Mouse (Mus musculus): ENCODE measurements around the gene Pla2g4d.

Gene Pla2g4d

GRCm38 (mm10) chr2:120288995-120289394 lies at the start of gene Pla2g4d:
Gene Pla2g4d (minus strand): TSS chr2:120289197.
- no peak for DNase-seq (ENCODE audit: low read depth in 2 of 2, low spot score in 2 of 2)

GRCm38 (mm10) chr2:120337886-120338285 lies 48.9 kb upstream of the Pla2g4d start:
- no peak for DNase-seq (ENCODE audit: low read depth in 2 of 2, low spot score in 2 of 2)

DNA sequence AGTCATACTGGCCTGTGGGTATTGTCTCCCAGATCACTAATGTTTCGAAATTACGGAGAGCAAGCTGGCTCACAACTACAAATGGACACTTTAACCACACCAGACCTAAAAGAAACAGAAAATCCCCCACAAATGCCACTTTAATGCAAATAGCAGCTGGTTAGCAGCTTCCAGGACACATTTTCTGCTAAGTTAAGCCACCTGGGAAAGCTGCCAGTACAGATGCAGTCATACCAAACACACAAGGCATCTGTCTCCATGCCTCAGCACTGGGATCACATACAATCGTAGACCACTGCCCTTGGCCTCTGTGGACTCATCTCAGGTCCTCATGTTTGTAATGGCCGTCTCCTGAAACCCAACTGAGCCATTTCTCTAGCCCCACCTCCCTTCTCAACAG lies 42.6 kb upstream of the Pla2g4d start:
- DNase-seq (ENCODE audit: low read depth in 2 of 2, low spot score in 2 of 2), result no peak

DNA sequence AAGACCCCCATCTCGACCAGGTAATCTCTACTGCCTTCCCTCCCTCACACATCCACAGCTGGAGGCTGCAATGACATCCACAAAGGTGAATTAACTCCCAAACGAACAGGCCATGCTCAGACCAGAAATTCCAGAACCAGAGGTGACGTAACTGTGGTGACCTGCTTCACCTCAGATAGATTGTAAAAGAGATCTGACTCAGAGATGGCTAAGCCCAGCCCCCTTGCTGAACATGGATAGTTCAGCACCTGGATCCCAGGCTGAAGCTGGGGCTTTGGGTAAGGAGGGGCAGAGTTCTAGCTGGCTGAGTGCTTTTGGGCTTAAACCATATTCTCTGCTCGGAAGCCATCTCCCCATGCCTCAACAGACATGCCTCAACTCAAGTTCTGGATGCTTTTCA lies 26.1 kb upstream of the Pla2g4d start:
- DNase-seq (ENCODE audit: low read depth in 2 of 2, low spot score in 2 of 2), result no peak

GRCm38 (mm10) chr2:120314487-120314886 lies 25.5 kb upstream of the Pla2g4d start:
- no peak for DNase-seq (ENCODE audit: low read depth in 2 of 2, low spot score in 2 of 2)

GRCm38 (mm10) chr2:120313976-120314375 lies 25.0 kb upstream of the Pla2g4d start, which contains the start of gene Pla2g4f:
Gene Pla2g4f (minus strand): TSS chr2:120314165.
- no peak for DNase-seq (ENCODE audit: low read depth in 2 of 2, low spot score in 2 of 2)

DNA sequence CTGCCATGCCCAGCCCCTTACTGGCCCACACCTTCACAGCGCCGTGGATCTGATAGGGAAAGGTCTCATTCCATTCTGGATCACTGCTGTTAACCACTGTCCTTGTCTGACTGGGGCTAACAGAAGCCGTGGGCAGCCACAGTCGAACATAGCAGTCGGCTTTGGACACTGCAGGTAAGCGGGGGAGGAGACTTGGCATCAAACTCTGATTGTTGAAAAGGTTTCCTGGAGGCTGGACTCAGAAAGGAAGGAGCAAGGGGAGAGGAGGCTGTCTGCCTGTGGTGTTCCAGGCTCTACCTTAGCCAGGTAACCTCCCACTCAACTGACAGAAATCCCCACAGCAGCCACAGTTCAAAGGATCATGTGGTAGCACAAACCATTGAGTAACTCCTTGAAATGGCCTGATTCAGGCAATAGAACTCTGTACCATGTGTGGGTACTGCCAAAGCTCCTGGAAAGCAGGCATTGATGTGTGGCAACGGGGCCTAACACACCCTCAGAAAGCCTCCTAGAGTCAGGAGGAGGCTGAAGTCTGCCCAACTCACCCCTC lies 23.4 kb upstream of the Pla2g4d start:
- no peak for DNase-seq (ENCODE audit: low read depth in 2 of 2, low spot score in 2 of 2)

DNA sequence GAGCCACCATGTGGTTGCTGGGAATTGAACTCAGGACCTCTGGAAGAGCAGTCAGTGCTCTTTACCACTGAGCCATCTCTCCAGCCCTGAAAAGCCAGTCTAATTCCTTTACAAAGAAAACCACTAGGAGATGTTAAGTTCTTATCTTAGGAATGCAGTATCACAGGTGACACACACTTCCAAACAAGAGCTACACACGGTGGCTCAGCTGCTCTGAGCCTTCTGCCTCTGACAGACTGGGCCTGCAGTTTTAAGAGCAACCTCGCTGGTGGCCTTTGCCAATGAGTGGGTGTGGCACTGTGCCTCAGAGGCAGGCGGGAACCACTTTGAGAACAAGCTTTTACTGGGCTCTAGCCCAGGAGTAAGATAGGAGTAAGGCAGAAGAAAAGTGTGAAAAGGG lies 15.1 kb upstream of the Pla2g4d start:
- DNase-seq (ENCODE audit: low read depth in 2 of 2, low spot score in 2 of 2), result no peak

- DNase-seq (ENCODE audit: low read depth in 2 of 2, low spot score in 2 of 2), result no peak
Observed at GRCm38 (mm10) chr2:120301076-120301475, 12.1 kb upstream of the Pla2g4d start.

- no peak for DNase-seq (ENCODE audit: low read depth in 2 of 2, low spot score in 2 of 2)
Observed at GRCm38 (mm10) chr2:120299866-120300265, 10.9 kb upstream of the Pla2g4d start.

DNA sequence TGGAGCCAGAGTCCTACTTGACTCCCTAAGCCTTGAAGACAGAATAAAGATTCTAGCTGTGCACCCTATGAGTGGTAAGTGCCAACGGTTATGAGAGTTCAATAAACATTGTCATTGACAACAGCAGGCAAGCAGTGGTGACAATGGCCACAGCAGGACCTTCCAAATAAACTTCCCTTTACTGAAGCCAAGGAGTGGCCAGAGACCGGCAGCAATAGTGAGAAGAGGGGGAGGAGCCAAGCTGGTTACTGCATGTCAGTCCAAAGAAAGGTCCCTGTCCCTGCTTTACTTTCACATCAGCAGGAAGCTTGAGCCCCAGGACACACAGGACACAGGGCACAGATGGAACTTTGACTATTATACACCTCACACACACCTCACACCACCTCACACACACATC lies 7.2 kb upstream of the Pla2g4d start:
- DNase-seq (ENCODE audit: low read depth in 2 of 2, low spot score in 2 of 2), result no peak

DNA sequence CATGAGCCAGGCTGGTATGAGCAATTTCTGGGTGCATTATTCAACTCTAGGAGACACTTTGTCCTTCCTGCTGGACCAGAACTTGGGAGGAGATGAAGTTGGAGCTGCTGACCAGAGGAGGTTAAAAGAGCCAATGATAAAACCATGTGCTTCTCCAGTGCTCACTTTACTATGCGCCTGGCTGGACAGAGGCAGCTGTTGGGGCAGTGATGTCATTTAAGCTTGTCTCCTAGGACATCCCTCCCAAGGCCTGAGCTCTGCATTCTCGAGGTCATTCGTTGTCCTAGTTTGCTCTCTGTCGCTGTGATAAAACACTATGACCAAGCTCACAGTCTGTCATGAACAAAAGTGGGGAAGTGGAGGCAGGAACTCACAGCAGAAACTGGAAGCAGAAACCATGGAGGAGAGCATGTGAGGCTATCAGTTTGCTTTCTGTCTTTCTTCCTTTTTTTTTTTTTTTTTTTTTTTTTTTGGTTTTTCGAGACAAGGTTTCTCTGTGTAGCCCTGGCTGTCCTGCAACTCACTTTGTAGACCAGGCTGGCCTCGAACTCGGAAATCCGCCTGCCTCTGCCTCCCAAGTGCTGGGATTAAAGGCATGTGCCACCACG lies 2.6 kb upstream of the Pla2g4d start:
- DNase-seq (ENCODE audit: low read depth in 2 of 2, low spot score in 2 of 2), result no peak

- no peak for DNase-seq (ENCODE audit: low read depth in 2 of 2, low spot score in 2 of 2)
Observed at GRCm38 (mm10) chr2:120288401-120288800, 596 bp downstream of the Pla2g4d start.

GRCm38 (mm10) chr2:120285639-120286038 lies 3.4 kb downstream of the Pla2g4d start:
- no peak for DNase-seq (ENCODE audit: low read depth in 2 of 2, low spot score in 2 of 2)

- DNase-seq (ENCODE audit: low read depth in 2 of 2, low spot score in 2 of 2), result no peak
Observed at GRCm38 (mm10) chr2:120284705-120285104, 4.3 kb downstream of the Pla2g4d start.

DNA sequence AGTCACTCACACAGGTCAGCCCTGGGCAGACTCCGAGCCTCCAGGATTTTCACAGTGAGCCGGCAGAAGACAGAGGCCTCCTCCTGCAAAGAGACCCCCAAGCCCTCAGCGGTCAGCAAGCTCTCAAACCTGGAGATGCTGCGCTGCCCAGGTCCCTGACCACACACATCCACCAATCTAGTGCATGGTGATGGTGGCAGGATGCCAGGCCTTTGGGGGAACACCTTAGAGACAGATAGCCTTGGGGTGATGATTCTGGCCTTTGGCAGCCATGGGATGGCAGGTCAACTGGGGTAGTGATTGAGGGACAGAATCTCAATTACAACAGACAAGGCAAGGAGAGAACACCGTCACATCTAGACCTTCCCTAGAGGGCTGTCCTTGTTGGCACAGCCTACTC lies 4.9 kb downstream of the Pla2g4d start:
- DNase-seq (ENCODE audit: low read depth in 2 of 2, low spot score in 2 of 2), result no peak

DNA sequence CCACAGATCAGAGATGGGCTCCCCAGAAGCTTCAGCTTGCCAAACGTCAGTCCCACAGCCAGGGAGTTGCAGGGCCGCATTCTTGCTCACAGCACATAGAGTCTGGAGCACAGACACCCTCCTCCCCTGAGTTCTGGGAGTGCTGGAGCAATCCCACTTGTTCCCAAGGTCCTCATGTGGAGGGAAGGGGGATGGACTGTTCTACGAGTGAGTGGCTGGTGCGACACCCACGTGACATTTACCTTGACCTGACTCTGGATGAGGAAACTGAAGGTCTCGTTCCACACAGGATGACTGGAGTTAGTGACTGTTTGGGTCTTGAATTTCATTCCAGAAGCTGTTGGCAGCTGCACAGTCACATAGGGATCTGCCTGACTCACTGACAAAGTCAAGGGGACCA lies 5.4 kb downstream of the Pla2g4d start:
- DNase-seq (ENCODE audit: low read depth in 2 of 2, low spot score in 2 of 2), result no peak

GRCm38 (mm10) chr2:120281221-120281620 lies 7.8 kb downstream of the Pla2g4d start:
- DNase-seq (ENCODE audit: low read depth in 2 of 2, low spot score in 2 of 2), result no peak

GRCm38 (mm10) chr2:120279961-120280360 lies 9.0 kb downstream of the Pla2g4d start:
- peak in 1 of 2 experiments; percentile 25 for DNase-seq (ENCODE audit: low read depth in 2 of 2, low spot score in 2 of 2)

DNA sequence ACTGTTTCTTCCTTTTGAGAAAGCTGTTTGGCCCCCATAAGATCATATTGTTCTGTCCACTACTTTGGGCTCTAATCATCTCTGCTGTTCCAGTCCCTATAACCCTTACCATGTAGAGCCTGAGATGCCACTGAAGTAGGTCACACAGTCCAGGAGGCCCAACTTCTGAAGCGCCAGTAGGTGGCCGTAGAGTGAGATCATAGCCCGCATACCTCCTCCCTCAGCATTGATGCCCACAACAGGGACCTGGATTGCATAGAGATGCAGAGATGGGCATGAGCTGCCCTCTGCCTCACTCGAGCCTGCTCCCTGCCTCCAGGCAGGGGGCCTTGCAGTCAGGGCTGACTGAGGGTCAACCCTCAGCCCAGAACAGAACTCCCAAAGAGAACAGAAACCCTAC lies 12.0 kb downstream of the Pla2g4d start:
- DNase-seq (ENCODE audit: low read depth in 2 of 2, low spot score in 2 of 2), result no peak

- DNase-seq (ENCODE audit: low read depth in 2 of 2, low spot score in 2 of 2), result no peak
Observed at GRCm38 (mm10) chr2:120268635-120269034, 20.4 kb downstream of the Pla2g4d start.

- no peak for DNase-seq (ENCODE audit: low read depth in 2 of 2, low spot score in 2 of 2)
Observed at GRCm38 (mm10) chr2:120265523-120265922, 23.5 kb downstream of the Pla2g4d start.

DNA sequence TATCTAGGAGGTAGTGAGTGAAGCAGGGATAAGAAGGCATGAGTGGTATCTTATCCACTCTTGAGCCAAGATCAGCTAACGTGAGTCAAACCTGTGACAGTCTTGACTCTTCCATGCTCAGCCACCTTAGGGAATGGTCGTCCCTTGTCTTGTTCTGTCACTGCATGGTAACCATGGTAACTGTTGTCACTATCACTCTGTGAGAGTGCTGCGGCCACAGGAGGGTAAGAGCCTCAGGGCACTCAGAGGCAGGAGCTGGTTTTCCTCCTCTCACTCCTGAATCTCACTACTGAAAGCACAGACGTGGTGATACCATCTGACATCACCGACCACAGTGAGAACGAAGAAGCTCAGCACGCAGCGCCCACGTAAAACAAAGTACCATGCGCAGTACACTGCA lies 24.1 kb downstream of the Pla2g4d start:
- no peak for DNase-seq (ENCODE audit: low read depth in 2 of 2, low spot score in 2 of 2)
